ENCODE assay signal across 8 mouse cellular contexts in the genomic region with DNA sequence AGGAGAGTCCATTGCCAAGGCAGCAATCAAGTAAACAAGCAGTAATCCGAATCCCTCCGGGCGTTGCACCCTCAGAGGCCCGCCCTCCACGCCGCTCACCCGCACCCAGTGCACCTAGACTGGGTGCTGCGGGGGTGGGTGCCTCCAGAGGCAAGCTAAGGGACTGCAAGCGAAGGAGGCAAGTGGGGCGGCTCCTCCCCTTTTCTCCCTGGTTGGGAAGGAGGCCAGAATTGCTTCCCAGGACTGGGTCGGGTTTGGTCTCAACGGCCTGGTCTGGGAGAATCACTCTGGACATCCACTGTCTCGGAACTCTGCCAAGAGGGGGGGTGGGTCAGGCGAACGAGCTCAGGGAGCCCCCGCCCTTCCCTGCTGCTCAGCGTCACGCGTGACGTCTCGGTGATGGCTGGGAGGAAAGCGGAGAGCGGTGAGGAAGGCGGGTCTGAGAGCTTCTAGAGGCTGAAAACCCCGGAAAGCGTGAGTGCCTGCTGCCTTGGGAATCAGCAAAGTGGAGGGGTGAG. TPM values are rescaled to one million over a fixed set of nuclear protein-coding genes. Genes with fewer than 3 reads are reported as not detected.
DNase-seq lines count a peak whose midpoint lies in the region; ATAC-seq lines count a peak whose summit lies in the region.

Gene Sfxn3, plus strand, starts transcription at position 87 of the 518 bp plus-strand sequence.

- H3K9ac ChIP-seq in intestine, embryonic 15.5 days = peak within 1 kb of the TSS; percentile 49

- H3K4me1 ChIP-seq in intestine, embryonic 15.5 days (replicated peaks) = peaks cover 26% of the 10 kb centered on the region

- peaks cover 7% of the 10 kb centered on the region; the same call in 1 of the 2 replicates for H3K27me3 ChIP-seq in intestine, embryonic 15.5 days (replicated peaks)

- under 1% methylated on average over 26 of the region's 26 CpGs for WGBS in intestine, embryonic 15.5 days

- peak within 1 kb of the TSS; percentile 84 for H3K27ac ChIP-seq in intestine, embryonic 15.5 days

- peak; percentile 95 for DNase-seq in adrenal gland, adult 2 months
- DNase-seq in embryo, embryonic 11 days = peak; percentile 85
- peak; percentile 94 to 98 for DNase-seq in gastrocnemius, postnatal 36 days
- peak; percentile 93 to 96 for DNase-seq in left cerebral cortex, postnatal 14 days (ENCODE audit: low spot score in 2 of 2)
- DNase-seq in right cerebral cortex, postnatal 14 days = peak; percentile 94
- peak; percentile 95 for DNase-seq in urinary bladder, postnatal 25 days (ENCODE audit: low spot score)

- intact Hi-C loops in gastrocnemius, postnatal 36 days (cut with DNase I) = no loop called here
- intact Hi-C loops in left cerebral cortex, postnatal 14 days (cut with DNase I) = loop anchor here (1.0 kb wide), 1 partner anchor 30 kb away; no protein-coding TSS in a partner anchor

- H3K4me3 ChIP-seq in intestine, embryonic 15.5 days (replicated peaks) = peak within 1 kb of the TSS; percentile 46

- ATAC-seq in intestine, embryonic 15.5 days = peak; percentile 85
- peak; percentile 85 for ATAC-seq in megakaryocyte-erythroid progenitor cell, adult 5-6 weeks (replicated peaks; ENCODE audit: low FRiP score, low TSS enrichment, poor library complexity, severe bottlenecking)

- peak within 1 kb of the TSS; percentile 77 for H3K4me2 ChIP-seq in intestine, embryonic 15.5 days (replicated peaks)

- no peaks in the 10 kb centered on the region for H3K9me3 ChIP-seq in intestine, embryonic 15.5 days

- H3K36me3 ChIP-seq in intestine, embryonic 15.5 days = no peaks in the 10 kb centered on the region

RNA-seq across cellular contexts. Expression of gene Sfxn3, which starts in this region (rescaled TPM):
- total RNA-seq in adrenal gland, adult 2 months (2021) = 10 to 100 TPM; 51.2 to 89.3 TPM
- polyA plus RNA-seq in adrenal gland, adult 2 months (2012; rRNA removed) = 45.9 and 65.5 TPM in 2 replicates
- 10 to 100 TPM; 17.8 to 19.8 TPM for total RNA-seq in gastrocnemius, postnatal 36 days (2021)
- 19.0 and 19.4 TPM in 2 replicates for polyA plus RNA-seq in intestine, embryonic 15.5 days (2015; fragmentation: Nextera tagmentation; extraction: Ambion mirVana)
- total RNA-seq in left cerebral cortex, postnatal 14 days (2021) = 100 to 1,000 TPM; 111 to 115 TPM
- total RNA-seq in megakaryocyte-erythroid progenitor cell, adult 5-6 weeks (2014; fragmentation: Nextera tagmentation) = 10.6 and 23.4 TPM in 2 replicates
- 5.8 and 6.4 TPM in 2 replicates for total RNA-seq in megakaryocyte-erythroid progenitor cell, adult 5-6 weeks (2017)

Comparison
In these comparisons a context has a peak if more than half of its experiments do, and no peak if none do; other contexts are left out.
1. Peak in every context shown above with its lines: DNase-seq, ATAC-seq, H3K4me3 ChIP-seq and H3K27ac ChIP-seq.